Mouse (Mus musculus): ENCODE results near the gene N4bp3. TPM values are rescaled to one million over a fixed set of nuclear protein-coding genes. Genes with fewer than 3 reads are reported as not detected.
"Not testable (repeated sequence)": the region's sequence is repeated elsewhere in the genome, so short reads cannot be mapped to it uniquely, and the experiment has no call there.

Gene N4bp3
- polyA plus RNA-seq, 1 experiment from 2014 or later, result 2.4 TPM

GRCm38 (mm10) chr11:51620084-51620483, 30.6 kb downstream of the N4bp3 start:
- H3K36me3 ChIP-seq (replicated peaks; ENCODE audit: insufficient read depth, low read length), result peaks cover 29% of the 10 kb centered on the region
- no peak for ATAC-seq
- peak overlapping the region; percentile 94 for H3K4me2 ChIP-seq (ENCODE audit: low read depth, low read length)
- WGBS (ENCODE audit: insufficient replicate concordance), result under 1% methylated on average over 11 of the region's 11 CpGs
- TF ChIP-seq CTCF (IDR thresholded peaks at IDR 0.05; ENCODE audit: low read depth), result no peak
- H3K4me1 ChIP-seq (ENCODE audit: insufficient read depth), result peaks cover 19% of the 10 kb centered on the region
- H3K4me3 ChIP-seq (ENCODE audit: low read depth, low read length), result peak overlapping the region; percentile 81
- peak overlapping the region; percentile 80 for H3K27ac ChIP-seq (ENCODE audit: low read depth)
- H3K27me3 ChIP-seq (ENCODE audit: insufficient read depth, low read length), result no peaks in the 10 kb centered on the region
- no peaks in the 10 kb centered on the region for H3K9me3 ChIP-seq (ENCODE audit: low read length)
- peak overlapping the region; percentile 93 for H3K9ac ChIP-seq (replicated peaks)
- no peak for DNase-seq

DNA sequence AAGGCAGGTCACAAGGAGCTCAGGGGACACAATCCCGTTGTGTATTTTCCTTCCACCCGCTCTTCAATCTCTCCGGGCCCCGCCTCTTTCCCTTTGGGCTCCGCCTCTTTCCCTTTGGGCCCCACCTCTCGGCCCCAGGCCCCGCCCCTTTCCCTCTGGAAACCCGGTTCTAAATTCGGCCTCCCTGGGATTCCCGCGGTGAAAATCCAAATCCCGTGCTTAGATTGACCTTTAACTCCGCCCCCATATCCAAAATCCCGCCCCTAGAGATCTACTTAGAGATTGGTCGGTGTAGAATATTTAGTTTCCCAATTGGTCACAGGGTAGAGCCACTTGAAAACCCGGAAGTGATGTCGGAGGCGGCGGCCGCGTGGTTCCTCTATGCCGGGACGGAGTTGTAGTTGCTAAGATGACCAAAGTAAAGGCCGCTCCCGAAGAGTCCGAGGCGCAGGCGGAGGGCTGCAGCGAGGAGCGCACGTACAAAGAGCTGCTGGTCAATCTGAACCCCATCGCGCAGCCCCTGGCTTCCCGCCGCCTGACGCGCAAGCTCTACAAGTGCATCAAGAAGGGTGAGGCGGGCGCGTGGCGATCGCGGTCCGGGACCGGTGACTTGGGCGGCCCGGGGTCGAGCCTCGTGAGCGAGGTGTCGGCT, 31.1 kb downstream of the N4bp3 start, which contains the start of gene Nhp2:
TSS of gene Nhp2 (plus strand) at position 327 of the 652 bp plus-strand sequence.
- Histone ChIP-seq H3K27me3 (ENCODE audit: insufficient read depth, low read length) (no peaks in the 10 kb centered on the region), H3K36me3 (replicated peaks; ENCODE audit: insufficient read depth, low read length) (peaks cover 26% of the 10 kb centered on the region), H3K4me3 (ENCODE audit: low read depth, low read length) (peak within 1 kb of the TSS; percentile 81), H3K9me3 (ENCODE audit: low read length) (no peaks in the 10 kb centered on the region), H3K27ac (ENCODE audit: low read depth) (peak within 1 kb of the TSS; percentile 80), H3K9ac (replicated peaks) (peak within 1 kb of the TSS; percentile 93), H3K4me1 (ENCODE audit: insufficient read depth) (peaks cover 25% of the 10 kb centered on the region), H3K4me2 (ENCODE audit: low read depth, low read length) (peak within 1 kb of the TSS; percentile 94)
- peak; percentile 67 for TF ChIP-seq EP300 (IDR thresholded peaks at IDR 0.05; ENCODE audit: low read depth)
- TF ChIP-seq CTCF (IDR thresholded peaks at IDR 0.05; ENCODE audit: low read depth), result no peak
- peak; percentile 90 for ATAC-seq
- DNase-seq, result peak; percentile 96
- under 1% methylated on average over 51 of the region's 51 CpGs for WGBS (ENCODE audit: insufficient replicate concordance)

GRCm38 (mm10) chr11:51618894-51619408, 31.7 kb downstream of the N4bp3 start:
- Histone ChIP-seq H3K27me3 (ENCODE audit: insufficient read depth, low read length) (no peaks in the 10 kb centered on the region), H3K4me3 (ENCODE audit: low read depth, low read length) (peak overlapping the region; percentile 81), H3K4me2 (ENCODE audit: low read depth, low read length) (peak overlapping the region; percentile 94), H3K36me3 (replicated peaks; ENCODE audit: insufficient read depth, low read length) (peaks cover 21% of the 10 kb centered on the region), H3K9ac (replicated peaks) (peak overlapping the region; percentile 93), H3K4me1 (ENCODE audit: insufficient read depth) (peaks cover 25% of the 10 kb centered on the region), H3K9me3 (ENCODE audit: low read length) (no peaks in the 10 kb centered on the region), H3K27ac (ENCODE audit: low read depth) (peak overlapping the region; percentile 36; the same call in 1 of the 2 replicates)
- DNase-seq (no peak), ATAC-seq (peak; percentile 5; the same call in 1 of the 2 replicates)
- TF ChIP-seq CTCF (IDR thresholded peaks at IDR 0.05; ENCODE audit: low read depth), result no peak
- no peak for TF ChIP-seq EP300 (IDR thresholded peaks at IDR 0.05; ENCODE audit: low read depth)
- 29% methylated on average over 8 of the region's 8 CpGs for WGBS (ENCODE audit: insufficient replicate concordance)

- Histone ChIP-seq H3K27ac (ENCODE audit: low read depth) (no peak overlapping the region), H3K36me3 (replicated peaks; ENCODE audit: insufficient read depth, low read length) (peaks cover 8% of the 10 kb centered on the region; the same call in 1 of the 2 replicates), H3K4me1 (ENCODE audit: insufficient read depth) (peaks cover 25% of the 10 kb centered on the region), H3K4me2 (ENCODE audit: low read depth, low read length) (no peak overlapping the region), H3K9me3 (ENCODE audit: low read length) (no peaks in the 10 kb centered on the region), H3K9ac (replicated peaks) (no peak overlapping the region), H3K4me3 (ENCODE audit: low read depth, low read length) (no peak overlapping the region), H3K27me3 (ENCODE audit: insufficient read depth, low read length) (no peaks in the 10 kb centered on the region)
- DNase-seq (peak; percentile 74), ATAC-seq (no peak)
- 2% methylated on average over 4 of the region's 4 CpGs for WGBS (ENCODE audit: insufficient replicate concordance)
- TF ChIP-seq CTCF (IDR thresholded peaks at IDR 0.05; ENCODE audit: low read depth), result peak; percentile 89
- no peak for TF ChIP-seq EP300 (IDR thresholded peaks at IDR 0.05; ENCODE audit: low read depth)
Observed at GRCm38 (mm10) chr11:51617693-51618092, 32.9 kb downstream of the N4bp3 start.

DNA sequence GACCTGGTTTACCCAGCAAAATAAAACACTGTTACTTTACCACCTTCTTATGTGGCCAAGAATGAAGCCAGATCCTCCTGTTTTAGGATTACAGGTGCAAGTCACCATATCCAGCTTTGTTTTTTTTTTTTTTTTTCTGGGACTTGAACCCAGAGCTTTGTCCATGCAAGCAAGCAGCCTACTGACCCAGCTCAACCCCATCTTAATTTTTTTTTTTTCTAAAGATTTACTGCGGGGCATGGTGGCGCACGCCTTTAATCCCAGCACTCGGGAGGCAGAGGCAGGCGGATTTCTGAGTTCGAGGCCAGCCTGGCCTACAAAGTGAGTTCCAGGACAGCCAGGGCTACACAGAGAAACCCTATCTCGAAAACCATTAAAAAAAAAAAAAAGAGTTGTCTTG, 34.5 kb downstream of the N4bp3 start:
- H3K27ac ChIP-seq (ENCODE audit: low read depth), result peak overlapping the region; percentile 96

GRCm38 (mm10) chr11:51615601-51616000, 35.0 kb downstream of the N4bp3 start:
- H3K4me2 ChIP-seq (ENCODE audit: low read depth, low read length), result peak overlapping the region; percentile 88
- peak overlapping the region; percentile 80 for H3K9ac ChIP-seq (replicated peaks)
- H3K36me3 ChIP-seq (replicated peaks; ENCODE audit: insufficient read depth, low read length), result no peaks in the 10 kb centered on the region
- H3K4me3 ChIP-seq (ENCODE audit: low read depth, low read length), result peak overlapping the region; percentile 56
- peak; percentile 88 for DNase-seq
- WGBS (ENCODE audit: insufficient replicate concordance), result 1% methylated on average over 14 of the region's 14 CpGs
- H3K27me3 ChIP-seq (ENCODE audit: insufficient read depth, low read length), result no peaks in the 10 kb centered on the region
- TF ChIP-seq EP300 (IDR thresholded peaks at IDR 0.05; ENCODE audit: low read depth) (no peak), CTCF (IDR thresholded peaks at IDR 0.05; ENCODE audit: low read depth) (no peak)
- H3K9me3 ChIP-seq (ENCODE audit: low read length), result no peaks in the 10 kb centered on the region
- peaks cover 21% of the 10 kb centered on the region for H3K4me1 ChIP-seq (ENCODE audit: insufficient read depth)
- peak overlapping the region; percentile 96 for H3K27ac ChIP-seq (ENCODE audit: low read depth)
- ATAC-seq, result peak; percentile 69

More for the DNA sequence above, 34.5 kb downstream of the N4bp3 start:
- DNase-seq; H3K9me3 ChIP-seq (ENCODE audit: low read length); H3K36me3 ChIP-seq (replicated peaks; ENCODE audit: insufficient read depth, low read length); H3K27me3 ChIP-seq (ENCODE audit: insufficient read depth, low read length); ATAC-seq: not testable (repeated sequence)
- Histone ChIP-seq H3K4me1 (ENCODE audit: insufficient read depth) (peaks cover 24% of the 10 kb centered on the region), H3K9ac (replicated peaks) (0 out of 2 replicates have a peak overlapping the region, but pooled peaks have one; percentile 80), H3K4me3 (ENCODE audit: low read depth, low read length) (peak overlapping the region; percentile 56), H3K4me2 (ENCODE audit: low read depth, low read length) (peak overlapping the region; percentile 88)
- WGBS (ENCODE audit: insufficient replicate concordance), result 79% methylated on average over 7 of the region's 7 CpGs

Data from liver, postnatal 0 days (tissue).